Mouse (Mus musculus): ENCODE data around the gene Zfp706.

DNA sequence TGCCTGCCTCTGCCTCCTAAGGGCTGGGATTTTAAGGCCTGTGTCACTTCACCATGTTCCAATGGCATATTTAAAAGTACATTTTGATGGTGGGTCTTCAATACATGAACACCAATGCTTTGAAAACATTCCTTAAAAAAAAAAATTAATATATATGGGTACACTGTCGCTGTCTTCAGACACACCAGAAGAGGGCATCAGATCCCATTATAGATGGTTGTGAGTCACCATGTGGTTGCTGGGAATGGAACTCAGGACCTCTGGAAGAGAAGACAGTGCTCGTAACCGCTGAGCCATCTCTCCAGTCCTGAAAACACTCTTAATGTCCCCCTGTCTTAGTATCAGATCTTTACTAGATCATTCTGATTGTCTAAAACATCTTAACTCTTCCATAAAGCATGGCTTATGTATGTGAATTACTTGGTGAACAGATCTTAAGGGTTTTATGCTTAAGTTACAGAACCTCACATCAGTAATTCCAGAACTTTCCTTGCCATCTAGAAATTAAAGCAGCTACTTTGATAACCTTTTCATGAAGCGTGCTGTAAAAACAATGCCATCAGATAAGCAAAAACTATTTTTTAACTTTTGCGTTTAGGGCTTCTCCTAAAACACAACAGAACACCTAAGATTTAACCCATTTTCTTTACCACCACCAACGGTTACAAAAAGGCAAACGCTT lies 1.6 kb downstream of the Zfp706 start:
- TF ChIP-seq ZC3H11A (IDR thresholded peaks at IDR 0.05; ENCODE audit: low read depth, low read length) (no peak), KAT2A (conservative IDR thresholded peaks at IDR 0.05; ENCODE audit: low read depth, low read length) (no peak), ZKSCAN1 (IDR thresholded peaks at IDR 0.05; ENCODE audit: low read depth, low read length) (no peak)

Measured in MEL (cell line).